Mouse (Mus musculus): ENCODE results near the gene Sox8.

GRCm38 (mm10) chr17:25522080-25522479 is 48.4 kb downstream of the Sox8 start:
- TF ChIP-seq CTCF (IDR thresholded peaks at IDR 0.05; ENCODE audit: low read depth) (no peak), EP300 (optimal IDR thresholded peaks at IDR 0.05) (no peak)

Data from stomach, postnatal 0 days (tissue).